Mouse (Mus musculus): ENCODE data around the gene Naaladl1. TPM values are rescaled to one million over a fixed set of nuclear protein-coding genes. Genes with fewer than 3 reads are reported as not detected.
A peak's percentile ranks its signal among the peaks of the same experiment; 100 is the strongest.

Naaladl1 gene
- polyA plus RNA-seq, 1 experiment: 0.11 TPM

DNA sequence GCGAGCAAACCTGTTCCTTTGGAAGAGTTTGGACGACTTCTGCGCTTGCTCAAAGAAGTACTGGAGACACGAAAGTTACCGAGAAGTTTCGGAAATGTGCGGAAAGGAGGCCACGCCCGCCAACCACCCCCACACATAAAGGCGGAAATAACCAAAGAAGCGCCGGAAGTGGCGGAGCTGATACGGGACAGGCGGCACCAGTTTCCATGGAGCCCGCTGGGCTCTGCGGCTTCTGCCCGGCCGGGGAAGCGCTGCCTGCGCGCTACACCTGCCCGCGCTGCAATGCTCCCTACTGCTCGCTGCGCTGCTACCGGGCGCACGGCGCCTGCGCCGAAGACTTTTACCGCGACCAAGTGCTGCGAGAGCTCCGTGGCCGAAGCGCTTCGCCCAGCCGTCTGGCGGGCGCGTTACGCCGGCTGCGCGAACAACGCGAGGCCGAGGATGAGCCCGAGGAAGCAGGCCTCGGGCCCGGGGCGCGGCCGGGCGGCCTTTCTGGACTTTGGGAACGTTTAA lies 44.5 kb upstream of the Naaladl1 start, which contains the start of gene Znhit2:
TSS of gene Znhit2 (plus strand) at position 172 of the 513 bp plus-strand sequence.
- peaks cover 48% of the 10 kb centered on the region for H3K79me2 ChIP-seq (ENCODE audit: control insufficient read depth, insufficient read depth)
- H3K4me2 ChIP-seq (ENCODE audit: low read depth): peak within 1 kb of the TSS; percentile 92
- no peak for TF ChIP-seq CEBPB (IDR thresholded peaks at IDR 0.05; ENCODE audit: insufficient read depth, poor library complexity, severe bottlenecking)
- TF ChIP-seq SRF (IDR thresholded peaks at IDR 0.05; ENCODE audit: control insufficient read depth, insufficient read length, low read depth): no peak
- no peak for TF ChIP-seq USF1 (IDR thresholded peaks at IDR 0.05; ENCODE audit: low read depth)
- peak in 2 of 3 experiments; percentile 44 to 48 for TF ChIP-seq MYOG (IDR thresholded peaks at IDR 0.05; ENCODE audit: control insufficient read depth in 1 of 3, insufficient read depth in 1 of 3, insufficient read length in 2 of 3, low read depth in 2 of 3)
- TF ChIP-seq MAX (IDR thresholded peaks at IDR 0.05; ENCODE audit: low read depth): no peak
- no peak for TF ChIP-seq TCF12 (IDR thresholded peaks at IDR 0.05; ENCODE audit: insufficient read depth, poor library complexity, severe bottlenecking)
- peak; percentile 79 for TF ChIP-seq POLR2AphosphoS2 (IDR thresholded peaks at IDR 0.05; ENCODE audit: insufficient read length, low read depth)
- TF ChIP-seq POLR2A (IDR thresholded peaks at IDR 0.05; ENCODE audit: insufficient read length, low read depth): peak; percentile 73
- TF ChIP-seq TCF3 (IDR thresholded peaks at IDR 0.05; ENCODE audit: insufficient read length, low read depth): no peak
- TF ChIP-seq MYOD1 (IDR thresholded peaks at IDR 0.05; ENCODE audit: control insufficient read depth in 1 of 3, insufficient read length in 2 of 3, low read depth in 2 of 3): peak in 2 of 3 experiments; percentile 18 to 74
- TF ChIP-seq E2F4 (IDR thresholded peaks at IDR 0.05; ENCODE audit: insufficient read depth): no peak
- no peak for TF ChIP-seq REST (IDR thresholded peaks at IDR 0.05; ENCODE audit: insufficient read depth, insufficient read length)
- H3K4me3 ChIP-seq: peak within 1 kb of the TSS; percentile 51
- no peaks in the 10 kb centered on the region for H3K27me3 ChIP-seq (ENCODE audit: control insufficient read depth, insufficient read depth, insufficient read length)
- peaks cover 7% of the 10 kb centered on the region for H3K36me3 ChIP-seq (ENCODE audit: control insufficient read depth, insufficient read depth)
- peak within 1 kb of the TSS; percentile 72 for H3ac ChIP-seq (ENCODE audit: control insufficient read depth, insufficient read length)

GRCm38 (mm10) chr19:6061641-6062302 lies 43.8 kb upstream of the Naaladl1 start:
- no peaks in the 10 kb centered on the region for H3K27me3 ChIP-seq (ENCODE audit: control insufficient read depth, insufficient read depth, insufficient read length)
- peaks cover 7% of the 10 kb centered on the region for H3K36me3 ChIP-seq (ENCODE audit: control insufficient read depth, insufficient read depth)
- peak overlapping the region; percentile 92 for H3K4me2 ChIP-seq (ENCODE audit: low read depth)
- peak; percentile 62 for TF ChIP-seq POLR2A (IDR thresholded peaks at IDR 0.05; ENCODE audit: insufficient read length, low read depth)
- no peak for TF ChIP-seq MAX (IDR thresholded peaks at IDR 0.05; ENCODE audit: low read depth)
- no peak for TF ChIP-seq TCF3 (IDR thresholded peaks at IDR 0.05; ENCODE audit: insufficient read length, low read depth)
- TF ChIP-seq USF1 (IDR thresholded peaks at IDR 0.05; ENCODE audit: low read depth): no peak
- TF ChIP-seq REST (IDR thresholded peaks at IDR 0.05; ENCODE audit: insufficient read depth, insufficient read length): no peak
- TF ChIP-seq MYOD1 (IDR thresholded peaks at IDR 0.05; ENCODE audit: control insufficient read depth in 1 of 3, insufficient read length in 2 of 3, low read depth in 2 of 3): peak in 1 of 3 experiments; percentile 54
- TF ChIP-seq POLR2AphosphoS2 (IDR thresholded peaks at IDR 0.05; ENCODE audit: insufficient read length, low read depth): peak; percentile 62
- TF ChIP-seq CEBPB (IDR thresholded peaks at IDR 0.05; ENCODE audit: insufficient read depth, poor library complexity, severe bottlenecking): no peak
- TF ChIP-seq E2F4 (IDR thresholded peaks at IDR 0.05; ENCODE audit: insufficient read depth): no peak
- peak overlapping the region; percentile 72 for H3ac ChIP-seq (ENCODE audit: control insufficient read depth, insufficient read length)
- H3K79me2 ChIP-seq (ENCODE audit: control insufficient read depth, insufficient read depth): peaks cover 45% of the 10 kb centered on the region
- peak overlapping the region; percentile 51 for H3K4me3 ChIP-seq

- peak overlapping the region; percentile 72 for H3ac ChIP-seq (ENCODE audit: control insufficient read depth, insufficient read length)
- peaks cover 7% of the 10 kb centered on the region for H3K36me3 ChIP-seq (ENCODE audit: control insufficient read depth, insufficient read depth)
- no peaks in the 10 kb centered on the region for H3K27me3 ChIP-seq (ENCODE audit: control insufficient read depth, insufficient read depth, insufficient read length)
- peak overlapping the region; percentile 92 for H3K4me2 ChIP-seq (ENCODE audit: low read depth)
- no peak for TF ChIP-seq TCF3 (IDR thresholded peaks at IDR 0.05; ENCODE audit: insufficient read length, low read depth)
- no peak for TF ChIP-seq MYOG (IDR thresholded peaks at IDR 0.05; ENCODE audit: control insufficient read depth in 1 of 3, insufficient read depth in 1 of 3, insufficient read length in 2 of 3, low read depth in 2 of 3)
- TF ChIP-seq USF1 (IDR thresholded peaks at IDR 0.05; ENCODE audit: low read depth): no peak
- no peak for TF ChIP-seq E2F4 (IDR thresholded peaks at IDR 0.05; ENCODE audit: insufficient read depth)
- no peak for TF ChIP-seq MAX (IDR thresholded peaks at IDR 0.05; ENCODE audit: low read depth)
- no peak for TF ChIP-seq REST (IDR thresholded peaks at IDR 0.05; ENCODE audit: insufficient read depth, insufficient read length)
- no peak for TF ChIP-seq POLR2A (IDR thresholded peaks at IDR 0.05; ENCODE audit: insufficient read length, low read depth)
- no peak for TF ChIP-seq POLR2AphosphoS2 (IDR thresholded peaks at IDR 0.05; ENCODE audit: insufficient read length, low read depth)
- TF ChIP-seq SRF (IDR thresholded peaks at IDR 0.05; ENCODE audit: control insufficient read depth, insufficient read length, low read depth): no peak
- no peak for TF ChIP-seq CEBPB (IDR thresholded peaks at IDR 0.05; ENCODE audit: insufficient read depth, poor library complexity, severe bottlenecking)
- TF ChIP-seq TCF12 (IDR thresholded peaks at IDR 0.05; ENCODE audit: insufficient read depth, poor library complexity, severe bottlenecking): no peak
- no peak for TF ChIP-seq MYOD1 (IDR thresholded peaks at IDR 0.05; ENCODE audit: control insufficient read depth in 1 of 3, insufficient read length in 2 of 3, low read depth in 2 of 3)
- peaks cover 39% of the 10 kb centered on the region for H3K79me2 ChIP-seq (ENCODE audit: control insufficient read depth, insufficient read depth)
- peak overlapping the region; percentile 51 for H3K4me3 ChIP-seq
Observed at GRCm38 (mm10) chr19:6062418-6062817, 43.2 kb upstream of the Naaladl1 start.

GRCm38 (mm10) chr19:6063081-6063480 lies 42.5 kb upstream of the Naaladl1 start:
- Histone ChIP-seq H3K79me2 (ENCODE audit: control insufficient read depth, insufficient read depth) (peaks cover 34% of the 10 kb centered on the region), H3K36me3 (ENCODE audit: control insufficient read depth, insufficient read depth) (peaks cover 7% of the 10 kb centered on the region), H3ac (ENCODE audit: control insufficient read depth, insufficient read length) (no peak overlapping the region), H3K4me2 (ENCODE audit: low read depth) (no peak overlapping the region), H3K4me3 (peak overlapping the region; percentile 51), H3K27me3 (ENCODE audit: control insufficient read depth, insufficient read depth, insufficient read length) (no peaks in the 10 kb centered on the region)
- TF ChIP-seq POLR2AphosphoS2 (IDR thresholded peaks at IDR 0.05; ENCODE audit: insufficient read length, low read depth) (peak; percentile 50), POLR2A (IDR thresholded peaks at IDR 0.05; ENCODE audit: insufficient read length, low read depth) (no peak), CEBPB (IDR thresholded peaks at IDR 0.05; ENCODE audit: insufficient read depth, poor library complexity, severe bottlenecking) (no peak)
